Mouse (Mus musculus): ENCODE results near the gene Krtap26-1. TPM values are rescaled to one million over a fixed set of nuclear protein-coding genes. Genes with fewer than 3 reads are reported as not detected.

The Krtap26-1 gene
- polyA plus RNA-seq, 1 experiment = not detected

GRCm38 (mm10) chr16:88611922-88612321, 35.7 kb downstream of the Krtap26-1 start, which contains the start of gene Krtap24-1:
Krtap24-1 (minus strand) TSS chr16:88612279.
- WGBS = 92% methylated on average over 8 of the region's 8 CpGs
- Histone ChIP-seq H3K4me1 (ENCODE audit: control insufficient read depth, insufficient read depth, insufficient read length) (no peaks in the 10 kb centered on the region), H3K4me3 (ENCODE audit: extremely low read depth, insufficient read depth, insufficient read length) (no peak within 1 kb of the TSS), H3K27me3 (ENCODE audit: control insufficient read depth, insufficient read depth, low read length) (no peaks in the 10 kb centered on the region), H3K36me3 (ENCODE audit: control insufficient read depth, insufficient read depth, low read length) (no peaks in the 10 kb centered on the region), H3K27ac (ENCODE audit: insufficient read depth, low read length) (no peak within 1 kb of the TSS)
- no peak for TF ChIP-seq POLR2A (IDR thresholded peaks at IDR 0.05; ENCODE audit: low read depth, low read length)
- no peak for TF ChIP-seq CTCF (IDR thresholded peaks at IDR 0.05; ENCODE audit: extremely low read depth, insufficient read depth, insufficient read length, insufficient replicate concordance)
- DNase-seq (ENCODE audit: low read depth in 1 of 2, low spot score in 2 of 2) = no peak

- no peak for DNase-seq (ENCODE audit: low read depth in 1 of 2, low spot score in 2 of 2)
- TF ChIP-seq CTCF (IDR thresholded peaks at IDR 0.05; ENCODE audit: extremely low read depth, insufficient read depth, insufficient read length, insufficient replicate concordance) = no peak
- TF ChIP-seq POLR2A (IDR thresholded peaks at IDR 0.05; ENCODE audit: low read depth, low read length) = no peak
- H3K27ac ChIP-seq (ENCODE audit: insufficient read depth, low read length) = no peak overlapping the region
- no peaks in the 10 kb centered on the region for H3K36me3 ChIP-seq (ENCODE audit: control insufficient read depth, insufficient read depth, low read length)
- no peak overlapping the region for H3K4me3 ChIP-seq (ENCODE audit: extremely low read depth, insufficient read depth, insufficient read length)
- no peaks in the 10 kb centered on the region for H3K27me3 ChIP-seq (ENCODE audit: control insufficient read depth, insufficient read depth, low read length)
- WGBS = 85% methylated on average over 6 of the region's 6 CpGs
- no peaks in the 10 kb centered on the region for H3K4me1 ChIP-seq (ENCODE audit: control insufficient read depth, insufficient read depth, insufficient read length)
Observed at GRCm38 (mm10) chr16:88604570-88604969, 43.0 kb downstream of the Krtap26-1 start.

GRCm38 (mm10) chr16:88602464-88602863, 45.1 kb downstream of the Krtap26-1 start:
- Histone ChIP-seq H3K4me1 (ENCODE audit: control insufficient read depth, insufficient read depth, insufficient read length) (no peaks in the 10 kb centered on the region), H3K27me3 (ENCODE audit: control insufficient read depth, insufficient read depth, low read length) (no peaks in the 10 kb centered on the region), H3K36me3 (ENCODE audit: control insufficient read depth, insufficient read depth, low read length) (no peaks in the 10 kb centered on the region), H3K27ac (ENCODE audit: insufficient read depth, low read length) (no peak overlapping the region), H3K4me3 (ENCODE audit: extremely low read depth, insufficient read depth, insufficient read length) (no peak overlapping the region)
- no peak for TF ChIP-seq POLR2A (IDR thresholded peaks at IDR 0.05; ENCODE audit: low read depth, low read length)
- TF ChIP-seq CTCF (IDR thresholded peaks at IDR 0.05; ENCODE audit: extremely low read depth, insufficient read depth, insufficient read length, insufficient replicate concordance) = no peak
- no peak for DNase-seq (ENCODE audit: low read depth in 1 of 2, low spot score in 2 of 2)
- 59% methylated on average over 1 of the region's 1 CpGs for WGBS

- 70% methylated on average over 8 of the region's 8 CpGs for WGBS
- Histone ChIP-seq H3K4me1 (ENCODE audit: control insufficient read depth, insufficient read depth, insufficient read length) (no peaks in the 10 kb centered on the region), H3K36me3 (ENCODE audit: control insufficient read depth, insufficient read depth, low read length) (no peaks in the 10 kb centered on the region), H3K27ac (ENCODE audit: insufficient read depth, low read length) (no peak overlapping the region), H3K4me3 (ENCODE audit: extremely low read depth, insufficient read depth, insufficient read length) (no peak overlapping the region), H3K27me3 (ENCODE audit: control insufficient read depth, insufficient read depth, low read length) (no peaks in the 10 kb centered on the region)
- no peak for TF ChIP-seq POLR2A (IDR thresholded peaks at IDR 0.05; ENCODE audit: low read depth, low read length)
- no peak for TF ChIP-seq CTCF (IDR thresholded peaks at IDR 0.05; ENCODE audit: extremely low read depth, insufficient read depth, insufficient read length, insufficient replicate concordance)
- no peak for DNase-seq (ENCODE audit: low read depth in 1 of 2, low spot score in 2 of 2)
Observed at GRCm38 (mm10) chr16:88600303-88600702, 47.3 kb downstream of the Krtap26-1 start.

DNA sequence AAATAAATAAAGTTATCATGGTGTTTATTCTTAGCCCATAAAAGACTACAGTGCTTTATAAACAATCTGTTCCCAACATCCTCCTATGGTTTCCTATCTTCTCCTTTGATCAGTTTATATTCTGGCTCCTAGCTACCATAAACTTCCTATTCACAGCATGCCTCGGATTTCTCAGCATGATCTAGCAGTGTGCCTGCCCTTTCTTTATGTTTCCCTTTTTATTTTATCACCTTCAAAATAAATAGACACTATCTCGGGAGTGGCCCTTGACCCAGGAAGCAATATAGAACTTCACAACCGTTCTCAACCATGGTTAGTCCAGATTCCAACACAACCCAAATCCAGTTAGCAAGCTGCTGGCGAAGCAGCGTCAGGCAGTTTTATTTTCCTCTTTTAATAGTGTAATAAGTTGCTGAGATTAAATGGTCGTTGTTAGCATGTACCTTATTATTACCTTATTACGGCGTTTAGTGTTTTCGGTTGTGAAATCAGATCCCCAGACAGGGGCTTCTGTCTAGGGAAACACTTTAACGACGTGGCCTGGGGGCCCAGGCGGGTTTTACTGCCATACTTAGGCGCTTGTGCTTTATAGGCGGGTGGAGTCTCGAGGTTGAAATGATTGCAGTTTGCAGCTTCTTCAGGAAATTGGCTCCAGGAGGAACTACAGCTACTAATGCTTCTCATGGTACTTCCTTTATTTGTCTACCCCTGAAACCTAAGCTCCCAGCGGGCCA, 47.9 kb downstream of the Krtap26-1 start:
- no peaks in the 10 kb centered on the region for H3K4me1 ChIP-seq (ENCODE audit: control insufficient read depth, insufficient read depth, insufficient read length)
- TF ChIP-seq CTCF (IDR thresholded peaks at IDR 0.05; ENCODE audit: extremely low read depth, insufficient read depth, insufficient read length, insufficient replicate concordance) (no peak), POLR2A (IDR thresholded peaks at IDR 0.05; ENCODE audit: low read depth, low read length) (no peak)
- H3K36me3 ChIP-seq (ENCODE audit: control insufficient read depth, insufficient read depth, low read length) = no peaks in the 10 kb centered on the region
- H3K4me3 ChIP-seq (ENCODE audit: extremely low read depth, insufficient read depth, insufficient read length) = no peak overlapping the region
- DNase-seq (ENCODE audit: low read depth in 1 of 2, low spot score in 2 of 2) = no peak
- H3K27me3 ChIP-seq (ENCODE audit: control insufficient read depth, insufficient read depth, low read length) = no peaks in the 10 kb centered on the region
- 24% methylated on average over 16 of the region's 16 CpGs for WGBS
- no peak overlapping the region for H3K27ac ChIP-seq (ENCODE audit: insufficient read depth, low read length)

Other genes starting within 250 kb of the Krtap26-1 start
- gene Cldn17, start 140.8 kb downstream of the Krtap26-1 start, polyA plus RNA-seq (2012; rRNA removed) = not detected in 2 replicates
- gene Cldn8, start 84.6 kb downstream of the Krtap26-1 start, polyA plus RNA-seq (2012; rRNA removed) = 0.08 and 0.09 TPM in 2 replicates
- not detected in 2 replicates for gene Krtap24-1, start 35.5 kb downstream of the Krtap26-1 start, polyA plus RNA-seq (2012; rRNA removed)
- not detected in 2 replicates for gene 2310079G19Rik, start 20.1 kb downstream of the Krtap26-1 start, polyA plus RNA-seq (2012; rRNA removed)
- not detected in 2 replicates for gene Krtap27-1, start 23.9 kb upstream of the Krtap26-1 start, polyA plus RNA-seq (2012; rRNA removed)
- gene 2310061N02Rik, start 60.2 kb upstream of the Krtap26-1 start, polyA plus RNA-seq (2012; rRNA removed) = not detected in 2 replicates
- gene Krtap13-1, start 81.1 kb upstream of the Krtap26-1 start, polyA plus RNA-seq (2012; rRNA removed) = not detected in 2 replicates
- gene Krtap13, start 103.8 kb upstream of the Krtap26-1 start, polyA plus RNA-seq (2012; rRNA removed) = not detected in 2 replicates
- gene 2310034C09Rik, start 111.1 kb upstream of the Krtap26-1 start, polyA plus RNA-seq (2012; rRNA removed) = not detected in 2 replicates
- gene 2310057N15Rik, start 126.4 kb upstream of the Krtap26-1 start, polyA plus RNA-seq (2012; rRNA removed) = not detected in 2 replicates
- not detected in 2 replicates for gene Gm5965, start 130.1 kb upstream of the Krtap26-1 start, polyA plus RNA-seq (2012; rRNA removed)
- not detected in 2 replicates for gene Gm20741, start 164.4 kb upstream of the Krtap26-1 start, polyA plus RNA-seq (2012; rRNA removed)
- gene Krtap15, start 172.4 kb upstream of the Krtap26-1 start, polyA plus RNA-seq (2012; rRNA removed) = not detected in 2 replicates
- gene Krtap14, start 178.3 kb upstream of the Krtap26-1 start, polyA plus RNA-seq (2012; rRNA removed) = not detected in 2 replicates
- gene Krtap19-1, start 221.6 kb upstream of the Krtap26-1 start, polyA plus RNA-seq (2012; rRNA removed) = not detected in 2 replicates
- not detected in 2 replicates for gene Krtap19-2, start 226.5 kb upstream of the Krtap26-1 start, polyA plus RNA-seq (2012; rRNA removed)
- gene Krtap19-3, start 230.2 kb upstream of the Krtap26-1 start, polyA plus RNA-seq (2012; rRNA removed) = not detected in 2 replicates
- not detected in 2 replicates for gene Krtap19-4, start 237.3 kb upstream of the Krtap26-1 start, polyA plus RNA-seq (2012; rRNA removed)
- gene Krtap19-5, start 248.7 kb upstream of the Krtap26-1 start, polyA plus RNA-seq (2012; rRNA removed) = not detected in 2 replicates

All from spleen, adult 2 months (tissue).